Mouse (Mus musculus) CD4-positive, CD25-positive, alpha-beta regulatory T cell, adult 4 months (primary cell): ENCODE measurements around the gene Slc12a1. TPM values are rescaled to one million over a fixed set of nuclear protein-coding genes. Genes with fewer than 3 reads are reported as not detected.

Experiments used
- ATAC-seq: one replicate; pipeline ENCODE4 v1.8.0; 2017
- polyA plus RNA-seq, 2 experiments: library from polyadenylated mRNA; unstranded; fragments of 100-300 nt; shearing (Covaris generic); gene quantifications; one replicate each; pipeline ENCODE4 v1.2.1; 2017

Gene Slc12a1
- polyA plus RNA-seq, 2 experiments from 2014 or later = not detected

DNA sequence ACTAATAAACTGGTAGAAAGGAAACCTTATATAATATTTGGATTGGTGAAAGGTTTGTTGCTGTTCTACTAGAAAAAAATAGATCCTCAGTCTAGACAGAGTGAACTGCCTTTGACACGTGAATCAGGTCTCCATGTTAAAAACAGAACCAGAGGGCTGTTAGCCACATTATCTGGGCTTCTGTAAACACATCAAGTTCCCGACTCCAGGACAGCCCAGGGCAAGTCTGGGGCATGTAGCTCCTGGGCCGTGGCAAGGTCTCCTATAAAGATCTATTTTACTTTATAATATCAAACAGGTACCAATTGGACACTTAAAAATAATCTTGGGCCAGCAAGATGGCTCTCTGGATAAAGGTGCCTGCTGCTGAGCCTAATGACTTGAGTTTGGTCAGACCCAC, 103.6 kb downstream of the Slc12a1 start:
- ATAC-seq = no peak

DNA sequence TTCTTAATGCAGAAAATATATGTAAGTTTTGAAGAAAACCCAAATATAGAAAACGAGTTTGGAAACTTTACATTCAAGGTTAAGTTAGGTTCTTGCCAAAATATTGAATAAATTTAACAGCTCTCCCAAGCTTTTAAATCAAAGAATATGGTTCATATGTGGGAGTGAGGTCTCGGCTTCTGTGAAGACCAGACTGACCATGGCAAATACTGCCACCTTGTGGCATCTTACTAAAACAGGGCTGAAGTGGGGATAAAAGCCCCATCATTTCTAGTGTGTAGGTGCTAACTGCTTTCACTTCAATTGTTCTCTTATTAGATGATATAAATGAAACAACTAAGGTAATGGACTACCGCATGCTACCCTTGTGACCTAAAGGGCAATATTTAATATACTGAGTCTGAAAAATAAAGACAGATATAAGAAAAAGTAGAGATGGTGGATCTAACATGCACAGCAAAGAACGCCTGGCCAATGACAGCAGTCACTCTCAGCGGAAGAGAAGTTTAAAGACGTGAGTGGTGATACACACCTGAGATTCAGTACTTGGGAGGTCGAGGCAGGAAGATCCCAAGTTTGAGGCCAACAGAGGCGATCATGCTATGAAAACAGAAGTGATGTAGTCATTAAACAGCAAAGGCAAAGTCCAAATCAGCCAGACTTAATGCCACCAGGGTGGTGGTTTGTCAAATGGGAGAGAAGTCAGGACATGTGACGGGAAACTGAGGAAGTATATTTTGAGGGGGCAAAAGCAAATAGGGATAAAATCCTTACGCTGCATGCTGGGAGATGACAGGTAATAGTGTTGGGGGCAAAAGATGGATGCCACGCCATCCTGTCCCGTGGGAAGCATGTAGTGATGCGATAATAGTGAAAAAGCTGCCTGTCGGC, 107.2 kb downstream of the Slc12a1 start:
- peak; percentile 79 for ATAC-seq

DNA sequence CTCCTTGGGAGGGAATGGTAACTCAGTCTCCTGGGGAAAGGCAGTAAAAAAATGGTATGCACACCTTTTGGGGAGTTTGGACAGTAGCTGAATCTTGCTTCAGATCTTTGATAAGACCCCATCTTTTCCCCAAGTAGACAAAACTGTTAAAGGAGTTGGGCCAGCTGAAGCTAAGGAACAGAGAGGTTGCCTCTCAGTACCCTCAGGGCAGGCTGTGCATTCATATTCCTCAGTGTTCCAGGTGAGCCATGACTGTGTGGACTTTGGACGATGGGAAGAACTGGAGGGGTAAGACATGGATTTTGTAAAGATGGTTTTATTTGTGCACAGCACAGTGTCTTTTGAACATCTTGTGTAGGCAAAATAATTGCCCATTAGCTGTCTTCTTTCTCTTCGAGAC, 108.0 kb downstream of the Slc12a1 start:
- no peak for ATAC-seq

DNA sequence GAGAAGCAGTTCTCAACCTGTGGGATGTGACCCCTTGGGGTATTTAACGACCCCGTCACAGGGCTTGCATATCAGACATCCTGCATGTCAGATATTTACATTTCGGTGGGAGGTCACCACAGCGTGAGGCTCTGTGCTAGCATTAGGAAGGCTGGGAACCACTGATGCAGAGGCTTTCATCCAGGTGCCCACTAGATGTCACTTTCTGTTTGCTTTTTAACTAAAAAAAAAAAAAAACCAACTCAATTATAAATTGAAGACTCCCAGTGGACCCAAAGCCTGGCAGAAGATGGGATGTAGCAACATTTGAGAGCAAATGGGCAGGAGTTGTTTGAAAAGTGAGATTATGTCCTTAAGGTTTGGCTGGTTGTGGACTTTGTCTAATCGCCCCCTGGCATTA, 110.8 kb downstream of the Slc12a1 start:
- ATAC-seq = no peak

DNA sequence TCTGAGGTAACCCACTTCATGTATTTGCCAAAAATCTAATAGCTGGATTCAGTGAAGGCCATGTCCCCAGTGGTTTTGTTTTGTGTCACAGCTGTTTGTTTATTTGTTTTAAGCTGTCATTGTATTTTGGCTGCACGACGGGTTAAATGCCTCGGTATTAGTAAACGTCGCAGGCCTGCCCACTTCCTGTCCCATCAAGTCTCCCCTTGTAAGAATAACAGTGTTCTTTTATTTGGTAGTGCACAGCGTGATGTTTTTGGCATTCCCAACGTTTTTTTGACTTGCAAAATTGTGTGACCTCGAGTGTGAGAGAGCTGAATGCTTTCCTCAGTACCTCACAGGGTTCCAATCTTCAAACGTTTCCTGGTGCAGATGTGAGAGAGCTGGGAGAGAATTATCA, 111.4 kb downstream of the Slc12a1 start:
- no peak for ATAC-seq

DNA sequence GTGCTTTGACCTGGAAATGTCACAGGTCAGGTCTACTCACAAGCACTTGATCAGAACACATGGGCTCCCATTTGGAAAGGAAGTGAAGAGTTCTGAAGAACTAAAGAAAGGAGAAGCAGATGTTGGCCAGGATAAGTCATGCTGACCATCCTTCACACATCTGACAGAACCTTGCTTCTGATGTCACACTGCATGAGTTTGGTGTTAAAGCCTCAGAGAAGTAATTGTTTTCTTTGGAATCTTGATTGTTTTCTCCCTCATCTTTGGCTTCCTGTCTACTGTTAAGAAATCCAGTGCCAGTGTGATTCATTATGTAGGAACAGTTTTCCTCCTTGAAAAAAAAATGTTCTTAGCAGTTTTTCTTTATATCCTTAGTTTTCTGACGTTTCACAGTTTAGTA, 116.6 kb downstream of the Slc12a1 start:
- no peak for ATAC-seq

DNA sequence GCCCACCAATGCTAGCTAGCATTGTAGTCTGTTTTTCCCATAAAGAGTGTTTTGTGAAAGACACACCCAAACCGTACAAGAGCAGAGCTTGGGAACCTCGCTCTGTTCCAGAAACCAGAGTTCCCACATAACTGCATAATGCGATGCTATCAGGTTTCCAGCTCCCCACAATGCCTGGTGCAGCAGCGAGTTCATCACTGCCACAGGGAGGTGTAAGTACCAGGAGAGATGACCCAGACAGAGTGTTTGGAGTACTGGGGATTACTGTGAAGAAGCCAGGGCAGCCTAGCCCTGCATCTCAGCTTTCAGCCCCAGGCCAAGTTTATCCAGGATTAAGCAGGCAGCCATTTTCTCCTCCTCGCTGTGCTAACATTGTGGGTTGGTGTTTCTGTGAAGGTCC, 123.3 kb downstream of the Slc12a1 start:
- ATAC-seq = no peak

DNA sequence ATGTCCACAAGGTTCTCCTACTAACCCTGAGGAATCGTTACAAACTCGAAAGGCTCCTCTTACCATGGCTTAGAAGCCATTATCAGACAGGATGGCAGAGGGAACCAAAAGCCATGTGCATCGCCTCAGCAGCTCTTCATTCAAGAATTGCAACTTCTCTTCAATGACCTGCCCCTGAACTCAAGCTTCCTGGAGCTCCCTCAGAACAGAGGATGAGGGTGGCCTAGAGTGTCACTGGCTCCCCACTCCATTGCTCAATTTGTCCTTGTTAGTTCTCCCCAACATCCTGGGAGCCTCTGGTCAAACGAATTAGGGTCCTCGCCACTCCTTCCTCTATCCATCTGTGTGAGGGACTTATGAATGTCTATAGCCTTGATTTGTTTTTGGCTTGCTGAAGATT, 124.4 kb downstream of the Slc12a1 start:
- ATAC-seq = no peak

DNA sequence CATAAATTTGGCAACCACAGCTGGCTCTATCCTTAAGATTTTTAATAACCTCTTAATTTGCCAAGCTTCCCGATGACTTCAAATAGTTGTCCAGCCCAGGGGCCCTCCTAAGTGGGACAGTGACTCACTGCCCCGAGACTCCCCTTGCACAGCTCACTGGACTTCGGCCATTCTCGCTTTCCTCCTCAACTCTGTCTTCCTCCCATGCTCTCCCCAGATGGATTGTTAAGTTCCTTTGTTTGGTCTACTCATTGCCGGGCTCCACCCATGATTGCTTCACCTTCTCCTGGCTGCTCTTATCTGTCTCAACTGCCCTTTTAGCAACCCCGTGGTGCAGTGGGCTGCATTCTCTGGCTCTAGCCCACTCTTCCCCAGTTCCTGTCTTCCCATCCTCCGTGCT, 126.2 kb downstream of the Slc12a1 start:
- ATAC-seq = no peak

Other genes with a start within 250 kb of the Slc12a1 start
- 10 to 100 TPM in 1 of 2 experiments, 1 to 10 TPM in 1; 4.5 to 13.6 TPM for gene Slc24a5, start 84.4 kb upstream of the Slc12a1 start, polyA plus RNA-seq
- 10 to 100 TPM; 35.6 to 35.9 TPM for gene Myef2, start 28.8 kb upstream of the Slc12a1 start, polyA plus RNA-seq
- not detected for gene Ctxn2, start 15.8 kb upstream of the Slc12a1 start, polyA plus RNA-seq
- gene Dut, start 94.7 kb downstream of the Slc12a1 start, polyA plus RNA-seq = 10 to 100 TPM; 40.8 to 41.1 TPM